Mouse (Mus musculus) midbrain, postnatal 0 days (tissue): ENCODE results near the gene Ppp2r2c. TPM values are rescaled to one million over a fixed set of nuclear protein-coding genes. Genes with fewer than 3 reads are reported as not detected.
A peak's percentile ranks its signal among the peaks of the same experiment; 100 is the strongest.

Experiments used
- ATAC-seq: fragments of 200-750 bp; cut with Nextera tagmentation; 2 replicates; pipeline ENCODE4 v1.8.0; 2017; ENCODE audit warnings: moderate number of reproducible peaks, mild to moderate bottlenecking, moderate TSS enrichment, moderate library complexity; ENCODE audit not compliant: low FRiP score
- DNase-seq: peaks from one replicate; pipeline ENCODE4 v3.0.0-alpha.2; 2015; ENCODE audit warnings: low spot score
- H3K27ac ChIP-seq: fragments of 300-500 bp; sonication (generic); 2 replicates; pipeline ENCODE4 v1.5.1; 2014; ENCODE audit warnings: low read depth, mild to moderate bottlenecking, low read length, mixed read lengths
- H3K27me3 ChIP-seq: fragments of 300-500 bp; sonication (generic); 2 replicates; pipeline ENCODE4 v1.6.1; 2014; ENCODE audit warnings: low read length, control low read depth, mixed read lengths; ENCODE audit not compliant: insufficient read depth
- H3K36me3 ChIP-seq: fragments of 300-500 bp; sonication (generic); 2 replicates; pipeline ENCODE4 v1.6.1; 2014; ENCODE audit warnings: low read length, control low read depth, mixed read lengths; ENCODE audit not compliant: insufficient read depth
- H3K4me1 ChIP-seq: fragments of 300-500 bp; sonication (generic); 2 replicates; pipeline ENCODE4 v1.6.1; 2014; ENCODE audit warnings: mild to moderate bottlenecking, control low read depth, antibody characterized with exemption, low read length, mixed read lengths; ENCODE audit not compliant: insufficient read depth
- H3K4me2 ChIP-seq: fragments of 300-500 bp; sonication (generic); 2 replicates; pipeline ENCODE4 v1.6.1; 2014; ENCODE audit warnings: low read depth, mild to moderate bottlenecking, low read length, mixed read lengths; ENCODE audit not compliant: poor library complexity, severe bottlenecking
- H3K4me3 ChIP-seq: fragments of 300-500 bp; sonication (generic); 2 replicates; pipeline ENCODE4 v1.5.1; 2014; ENCODE audit warnings: low read depth, mild to moderate bottlenecking, low read length, moderate library complexity
- H3K9ac ChIP-seq: fragments of 300-500 bp; sonication (generic); replicated peaks from 2 replicates; pipeline ENCODE4 v1.6.1; 2014; ENCODE audit warnings: mild to moderate bottlenecking, low read length, moderate library complexity, mixed read lengths; ENCODE audit not compliant: poor library complexity, severe bottlenecking
- H3K9me3 ChIP-seq: fragments of 300-500 bp; sonication (generic); 2 replicates; pipeline ENCODE4 v1.6.1; 2016; ENCODE audit warnings: low read length, control low read depth
- CTCF ChIP-seq: IDR thresholded peaks from 2 replicates; pipeline ENCODE4 v1.5.1; 2016; ENCODE audit warnings: antibody characterized with exemption, mild to moderate bottlenecking
- WGBS: fragments of 180-500 bp; shearing (Covaris S2); extraction: QIAGEN DNeasy Blood & Tissue Kit; methylation state at CpG from one replicate; pipeline ENCODE4 v1.1.7; 2014; 5-methylcytosine and 5-hydroxymethylcytosine counted together
- polyA plus RNA-seq: library from polyadenylated mRNA; unstranded; fragments of >200 nt; fragmentation: Nextera tagmentation; extraction: Ambion mirVana; gene quantifications from 2 replicates; pipeline ENCODE4 v1.2.1, GENCODE M21; 2015
- total RNA-seq: library from RNA; depleted of rRNA; stranded (reverse); fragments of >200 nt; gene quantifications from 2 replicates; pipeline ENCODE4 v1.2.3, GENCODE M21; 2014

Ppp2r2c gene
- total and polyA plus RNA-seq, 2 experiments from 2014 or later, result 91.8 to 231 TPM

DNA sequence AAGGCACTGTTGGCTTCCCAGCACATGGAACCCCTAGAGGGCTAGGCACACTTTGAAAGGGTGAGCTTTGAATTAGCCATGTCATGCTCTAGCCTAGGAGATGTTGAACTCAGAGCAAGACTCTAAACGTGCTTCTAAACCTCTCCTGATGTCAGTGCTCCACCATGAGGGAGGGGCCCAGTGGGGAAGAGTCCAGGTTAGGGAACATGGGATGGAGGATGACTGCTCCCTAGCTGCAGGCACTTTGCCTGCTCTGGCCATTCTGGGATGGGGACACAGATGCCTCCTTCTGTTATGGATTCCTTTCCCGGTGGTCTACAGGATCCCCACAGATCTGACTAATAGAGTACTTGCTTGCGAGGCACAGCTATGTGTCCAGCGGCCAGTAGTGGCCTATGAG is 48.9 kb downstream of the Ppp2r2c start:
- Histone ChIP-seq H3K27me3 (no peaks in the 10 kb centered on the region), H3K9me3 (no peaks in the 10 kb centered on the region), H3K36me3 (no peaks in the 10 kb centered on the region), H3K4me2 (no peak overlapping the region), H3K4me1 (no peaks in the 10 kb centered on the region; the same call in 1 of the 2 replicates), H3K27ac (no peak overlapping the region), H3K9ac (no peak overlapping the region), H3K4me3 (no peak overlapping the region)
- no peak for DNase-seq
- WGBS, result 85% methylated on average over 4 of the region's 4 CpGs
- no peak for ATAC-seq
- TF ChIP-seq CTCF, result no peak

- H3K4me3 ChIP-seq, result no peak overlapping the region
- TF ChIP-seq CTCF, result no peak
- no peaks in the 10 kb centered on the region for H3K27me3 ChIP-seq
- no peaks in the 10 kb centered on the region for H3K9me3 ChIP-seq
- H3K27ac ChIP-seq, result no peak overlapping the region
- DNase-seq (no peak), ATAC-seq (no peak)
- 76% methylated on average over 7 of the region's 7 CpGs for WGBS
- H3K9ac ChIP-seq, result no peak overlapping the region
- no peak overlapping the region for H3K4me2 ChIP-seq
- H3K36me3 ChIP-seq, result no peaks in the 10 kb centered on the region
- H3K4me1 ChIP-seq, result peaks cover 3% of the 10 kb centered on the region; the same call in 1 of the 2 replicates
Measured at GRCm38 (mm10) chr5:36918016-36918415, 49.7 kb downstream of the Ppp2r2c start.

DNA sequence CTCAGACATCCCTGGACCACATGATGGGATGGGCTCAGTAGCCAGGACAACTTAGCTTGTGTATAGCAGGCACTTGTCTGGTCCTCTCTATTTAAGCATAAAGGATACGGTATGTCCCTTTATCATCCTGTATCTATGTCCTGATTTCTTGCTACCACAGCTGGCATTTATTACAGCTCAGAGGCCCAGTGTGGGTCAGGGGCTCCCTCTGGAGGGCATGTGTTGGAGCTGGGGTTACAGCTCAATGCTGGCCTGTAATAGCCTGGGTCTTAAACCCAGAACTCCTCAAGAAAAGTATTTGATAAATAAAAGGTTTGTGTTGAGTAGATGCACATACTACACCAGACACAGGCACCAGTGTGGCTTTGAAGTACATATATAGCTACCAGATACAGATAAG is 51.8 kb downstream of the Ppp2r2c start:
- no peaks in the 10 kb centered on the region for H3K27me3 ChIP-seq
- no peak overlapping the region for H3K9ac ChIP-seq
- DNase-seq (no peak), ATAC-seq (no peak)
- TF ChIP-seq CTCF, result peak; percentile 75
- 55% methylated on average over 1 of the region's 1 CpGs for WGBS
- H3K4me2 ChIP-seq, result no peak overlapping the region
- H3K4me3 ChIP-seq, result no peak overlapping the region
- H3K9me3 ChIP-seq, result no peaks in the 10 kb centered on the region
- H3K36me3 ChIP-seq, result no peaks in the 10 kb centered on the region
- H3K27ac ChIP-seq, result no peak overlapping the region
- peaks cover 17% of the 10 kb centered on the region; the same call in 1 of the 2 replicates for H3K4me1 ChIP-seq

- DNase-seq, result no peak
- Histone ChIP-seq H3K27ac (no peak overlapping the region), H3K36me3 (no peaks in the 10 kb centered on the region; the same call in 1 of the 2 replicates), H3K4me1 (peaks cover 17% of the 10 kb centered on the region; the same call in 1 of the 2 replicates), H3K9me3 (no peaks in the 10 kb centered on the region), H3K9ac (no peak overlapping the region), H3K4me3 (no peak overlapping the region), H3K4me2 (no peak overlapping the region), H3K27me3 (no peaks in the 10 kb centered on the region)
- TF ChIP-seq CTCF, result no peak
- 83% methylated on average over 1 of the region's 1 CpGs for WGBS
- no peak for ATAC-seq
Measured at GRCm38 (mm10) chr5:36921871-36922270, 53.6 kb downstream of the Ppp2r2c start.

DNA sequence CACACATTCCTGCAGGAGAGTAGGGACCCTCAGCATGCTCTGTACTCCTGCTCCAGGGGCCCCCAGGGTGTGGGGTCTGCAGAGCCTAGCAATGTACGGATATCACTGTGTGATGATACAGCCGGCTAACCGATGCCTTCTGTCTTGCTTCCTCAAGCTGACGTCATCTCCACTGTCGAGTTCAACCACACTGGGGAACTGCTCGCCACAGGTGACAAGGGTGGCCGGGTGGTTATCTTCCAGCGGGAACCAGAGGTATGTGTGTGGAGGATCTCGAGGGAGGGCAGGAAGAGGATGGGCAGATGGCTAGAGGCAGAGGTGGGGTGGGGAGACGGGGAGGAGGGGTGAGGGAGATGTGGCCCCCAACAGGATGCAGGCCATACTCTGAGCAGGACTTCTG is 54.5 kb downstream of the Ppp2r2c start:
- no peak for TF ChIP-seq CTCF
- Histone ChIP-seq H3K4me2 (no peak overlapping the region), H3K27me3 (no peaks in the 10 kb centered on the region), H3K36me3 (peaks cover 5% of the 10 kb centered on the region), H3K4me1 (peaks cover 17% of the 10 kb centered on the region; the same call in 1 of the 2 replicates), H3K4me3 (no peak overlapping the region), H3K9ac (no peak overlapping the region), H3K27ac (peak overlapping the region; percentile 78), H3K9me3 (no peaks in the 10 kb centered on the region)
- ATAC-seq (no peak), DNase-seq (no peak)
- 85% methylated on average over 10 of the region's 10 CpGs for WGBS

- Histone ChIP-seq H3K4me3 (no peak overlapping the region), H3K4me2 (no peak overlapping the region), H3K9me3 (no peaks in the 10 kb centered on the region), H3K27me3 (no peaks in the 10 kb centered on the region), H3K4me1 (peaks cover 17% of the 10 kb centered on the region; the same call in 1 of the 2 replicates), H3K9ac (no peak overlapping the region), H3K27ac (peak overlapping the region; percentile 78), H3K36me3 (peaks cover 5% of the 10 kb centered on the region)
- no peak for TF ChIP-seq CTCF
- ATAC-seq (peak; percentile 6), DNase-seq (peak; percentile 62)
- 35% methylated on average over 11 of the region's 11 CpGs for WGBS
Measured at GRCm38 (mm10) chr5:36923826-36924700, 55.8 kb downstream of the Ppp2r2c start.
